Mouse (Mus musculus) urinary bladder, postnatal 36 days (tissue): ENCODE measurements around the gene Itpkb.
A peak's percentile ranks its signal among the peaks of the same experiment; 100 is the strongest.

Experiments
- DNase-seq, 2 experiments: peaks; one replicate each; pipeline ENCODE4 v3.0.0; 2022; ENCODE audit warnings: low spot score in 2 of 2, mixed read lengths in 1 of 2

Gene Itpkb

DNA sequence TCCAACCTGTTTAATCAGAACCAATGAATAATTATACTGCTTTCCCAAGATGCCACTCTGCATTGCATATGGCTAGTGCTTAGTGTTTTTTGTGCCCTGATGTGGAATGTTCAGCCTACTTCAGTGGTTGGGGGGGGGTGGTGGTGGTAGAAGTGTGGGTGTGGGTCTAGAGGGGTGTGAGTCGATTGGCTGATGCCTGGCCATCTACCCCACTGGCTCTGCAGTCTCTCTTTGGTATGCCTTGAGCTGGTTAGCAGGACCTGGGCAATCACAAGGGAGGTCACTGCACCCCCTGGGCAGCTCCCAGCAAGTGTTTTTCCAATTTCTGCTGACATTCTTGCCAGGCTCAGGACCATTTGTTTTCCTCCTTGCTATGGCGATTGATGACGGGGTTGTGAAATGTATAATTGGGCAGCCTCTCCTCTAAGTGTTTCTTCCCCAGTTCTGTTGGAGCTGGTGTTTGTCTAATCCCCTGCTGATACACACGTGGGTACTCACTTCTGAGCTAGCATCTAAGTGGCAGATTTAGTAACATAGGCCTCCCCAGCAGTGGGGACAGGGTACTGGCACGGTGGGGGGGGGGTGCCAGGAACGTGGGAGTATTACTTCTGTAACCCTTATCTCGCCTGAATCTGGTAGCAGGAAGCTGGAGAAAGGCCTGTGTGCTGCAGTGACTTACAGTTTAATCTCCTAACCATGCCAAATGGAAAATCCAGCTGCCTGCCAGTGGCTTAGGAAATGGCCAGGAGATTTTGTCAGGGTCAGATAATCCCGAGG lies 13.3 kb downstream of the Itpkb start:
- no peak for DNase-seq

DNA sequence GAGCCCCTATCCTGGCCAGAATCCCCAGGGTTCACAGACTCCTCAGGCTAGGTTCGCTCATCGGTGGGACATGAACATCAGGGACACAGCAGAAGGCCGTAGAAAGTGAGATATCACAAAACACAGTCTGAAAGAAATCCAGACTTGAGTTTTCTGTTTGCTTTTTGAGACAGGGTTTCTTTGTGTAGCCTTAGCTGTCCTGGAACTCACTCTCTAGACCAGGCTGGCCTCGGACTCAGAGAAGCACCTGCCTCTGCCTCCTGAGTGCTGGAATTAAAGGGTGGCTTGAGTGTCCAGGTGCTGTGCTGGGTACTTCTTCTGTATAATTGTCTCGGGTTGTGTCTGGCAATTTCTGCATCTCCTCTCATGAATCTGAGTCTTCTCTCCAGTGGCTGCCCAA lies 14.8 kb downstream of the Itpkb start:
- no peak for DNase-seq

DNA sequence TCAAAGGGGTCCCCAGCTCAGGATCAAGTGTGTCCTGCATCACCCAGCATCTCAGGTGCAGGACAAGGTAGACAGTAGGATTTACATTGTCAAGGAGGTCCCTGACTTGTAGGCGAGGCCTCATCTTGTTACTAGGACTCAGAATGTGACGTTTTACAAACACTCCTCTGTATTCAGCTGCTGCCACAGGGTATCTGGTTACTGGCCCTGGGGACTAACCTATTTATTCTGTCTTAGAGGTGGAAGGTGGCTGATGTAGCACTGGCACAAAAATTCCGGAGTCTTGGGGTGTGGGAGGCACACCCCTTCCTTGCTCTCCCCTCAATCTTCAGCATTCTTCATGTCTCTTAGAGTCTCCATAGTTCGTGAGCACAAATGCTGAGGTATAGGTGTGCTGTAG lies 16.8 kb downstream of the Itpkb start:
- DNase-seq: no peak

DNA sequence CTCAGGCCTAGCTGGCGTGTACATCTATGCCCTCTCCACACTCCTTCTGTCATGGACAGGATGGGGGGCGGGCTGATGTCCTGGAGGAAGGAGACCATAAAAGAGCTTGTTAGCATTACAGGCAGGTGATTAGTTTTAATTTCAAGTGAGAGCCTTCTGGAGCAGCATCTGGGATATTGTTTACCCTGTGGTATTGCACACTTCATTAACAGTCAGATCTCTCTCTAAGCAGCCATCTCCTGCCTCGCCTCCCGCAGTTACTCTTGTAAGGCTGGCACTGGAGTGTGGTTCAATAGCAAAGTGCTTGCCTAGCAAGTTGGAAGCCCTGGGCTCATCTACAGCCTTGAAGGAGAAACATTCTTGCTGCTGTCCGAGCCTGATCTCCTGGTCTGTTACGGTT lies 17.6 kb downstream of the Itpkb start:
- no peak for DNase-seq

DNA sequence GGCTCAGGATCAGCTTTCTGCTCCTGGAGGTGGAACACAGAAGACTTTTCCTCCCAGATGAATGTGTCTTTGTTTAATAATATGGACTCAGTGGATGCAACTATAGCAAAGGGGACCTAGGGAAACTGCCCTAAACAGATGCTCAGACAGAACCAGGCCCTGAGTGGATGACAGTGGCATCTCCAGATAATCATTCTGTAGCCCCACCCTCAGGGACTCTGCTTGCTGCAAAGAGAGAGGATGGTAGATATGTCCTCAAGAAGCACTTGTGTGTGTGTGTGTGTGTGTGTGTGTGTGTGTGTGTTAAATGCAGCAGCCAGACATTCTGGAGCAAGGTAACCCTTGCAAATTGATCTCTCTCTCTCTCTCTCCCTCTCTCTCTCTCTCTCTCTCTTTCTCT lies 18.8 kb downstream of the Itpkb start:
- no peak for DNase-seq

DNA sequence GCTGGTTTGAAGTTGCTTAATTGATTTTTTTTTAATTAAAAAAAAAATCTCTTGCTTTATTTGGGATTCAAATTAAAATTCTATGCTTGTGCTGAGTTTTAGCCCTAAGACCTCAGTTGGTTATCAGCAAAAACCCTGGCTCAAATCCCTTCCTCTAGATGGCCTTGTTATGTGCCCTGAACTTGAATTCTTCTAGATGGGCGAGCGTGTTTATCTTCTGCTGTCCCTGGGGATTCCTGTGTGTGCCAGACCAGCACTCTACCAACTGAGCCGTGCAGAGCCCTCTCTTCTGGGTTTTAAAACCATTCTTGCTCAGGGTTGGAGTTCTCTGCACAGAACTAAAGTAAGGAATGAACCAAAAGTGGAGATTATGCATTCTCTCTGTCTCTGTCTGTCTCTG lies 22.0 kb downstream of the Itpkb start:
- DNase-seq: no peak

DNA sequence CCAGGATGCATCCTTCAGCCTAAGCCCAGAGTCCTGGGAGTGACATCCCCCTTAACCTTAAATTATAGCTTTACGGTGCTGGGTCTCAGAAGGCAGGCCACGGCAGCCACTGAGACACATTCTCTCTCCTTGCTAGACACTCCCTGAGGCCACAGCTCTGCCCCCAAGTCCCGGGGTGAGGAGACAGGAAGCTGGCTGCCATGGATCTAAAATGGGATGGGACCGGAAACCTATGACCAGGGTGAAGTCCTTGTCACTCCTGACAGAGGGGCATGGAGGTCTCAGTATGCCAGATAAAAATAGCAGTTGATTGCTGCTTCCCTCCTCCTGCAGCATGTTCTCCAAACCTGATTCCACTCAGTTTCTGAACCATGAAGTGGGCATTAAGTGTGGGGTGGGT lies 23.8 kb downstream of the Itpkb start:
- DNase-seq: no peak

DNA sequence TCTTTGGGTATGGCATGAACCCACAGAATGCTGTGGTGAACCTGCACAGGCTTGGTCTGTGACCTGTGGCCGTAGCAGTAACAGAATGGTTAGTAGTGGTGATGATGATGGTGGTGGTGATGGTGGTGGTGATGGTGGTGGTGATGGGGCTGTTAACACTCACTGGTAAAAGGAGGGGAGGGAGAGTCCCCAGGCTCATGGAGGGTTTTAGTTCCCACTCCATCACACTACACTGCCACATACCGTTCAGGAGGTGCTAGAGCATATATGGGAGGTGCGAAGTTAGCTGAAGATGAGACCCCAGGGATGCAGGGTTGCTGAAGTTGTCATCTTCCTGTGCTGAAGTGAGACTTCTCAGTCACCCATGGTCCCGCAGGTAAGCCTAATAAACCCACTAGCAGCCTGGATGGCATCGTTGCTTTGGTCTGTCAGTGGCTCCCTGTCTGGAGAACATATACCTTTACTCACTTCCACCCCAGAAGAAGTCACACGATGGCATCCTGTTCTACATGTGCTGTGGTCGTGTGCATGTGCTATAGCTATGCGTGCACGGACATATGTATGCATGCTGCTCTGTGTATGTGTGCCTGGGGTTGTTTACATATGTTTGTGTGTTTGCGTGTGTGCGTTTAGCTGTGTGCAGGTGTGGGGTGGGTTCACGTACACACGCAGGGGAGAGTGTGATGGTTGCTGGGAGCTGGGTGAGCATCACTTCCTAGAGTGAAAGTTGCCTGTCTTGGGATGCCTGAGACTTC lies 24.9 kb downstream of the Itpkb start:
- no peak for DNase-seq

DNA sequence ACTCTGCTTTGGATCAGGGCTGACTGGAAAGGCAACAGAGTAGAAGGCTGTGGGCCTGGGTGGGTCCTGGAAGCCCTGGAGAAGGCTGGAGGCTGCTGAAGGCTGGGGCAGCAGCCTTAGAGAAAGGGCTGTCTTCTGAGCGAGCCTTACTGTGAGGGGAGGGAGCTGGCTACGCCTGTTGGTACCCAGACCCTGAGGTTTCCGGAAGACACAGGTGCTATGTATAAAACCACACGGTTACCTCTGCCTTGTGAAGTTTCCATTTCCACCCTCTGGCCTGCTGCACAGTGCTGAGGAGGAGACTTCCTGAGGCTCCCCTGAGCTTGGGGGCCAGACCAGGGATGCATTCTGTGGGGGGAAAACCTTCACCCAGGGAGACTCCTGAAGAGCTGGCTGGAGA lies 25.9 kb downstream of the Itpkb start:
- DNase-seq: no peak

DNA sequence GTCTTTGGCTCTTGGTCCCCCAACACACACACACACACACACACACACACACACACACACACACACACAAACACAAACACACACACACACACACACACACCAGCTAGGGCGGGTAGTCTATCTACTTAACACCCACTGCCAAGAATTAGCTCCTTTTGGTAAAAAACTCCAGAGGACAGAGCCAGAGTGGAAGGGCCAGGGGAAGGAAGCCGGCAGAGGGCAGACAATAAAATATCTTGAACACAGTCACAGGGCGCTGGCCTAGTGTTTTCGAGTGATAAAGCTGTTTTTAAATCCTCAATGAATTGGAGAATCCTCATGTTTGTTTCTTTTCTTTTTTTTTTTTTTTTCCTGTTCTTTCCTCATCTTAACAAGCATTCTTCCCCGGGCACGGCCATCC lies 26.6 kb downstream of the Itpkb start:
- DNase-seq: no peak

DNA sequence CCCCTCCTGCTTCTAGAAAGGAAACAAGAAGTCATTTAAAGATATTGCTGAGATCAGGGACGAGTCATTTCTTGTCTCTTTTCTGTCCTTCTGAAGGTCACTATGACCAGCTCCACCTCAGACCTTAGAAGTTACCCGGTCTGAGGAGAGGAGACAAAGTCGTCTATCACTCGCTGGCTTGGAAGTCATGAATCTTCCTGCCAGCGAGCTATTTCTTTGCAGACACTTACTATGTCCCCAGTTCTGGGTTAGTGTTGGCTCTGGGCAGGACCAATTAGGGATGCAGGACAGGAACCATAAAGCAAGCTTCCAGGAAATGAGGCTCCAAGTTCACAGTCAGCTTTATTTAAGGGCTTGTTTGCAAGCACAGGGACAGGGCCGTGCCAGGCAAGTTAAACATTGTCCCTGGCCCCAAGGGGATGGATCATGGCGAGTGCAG lies 27.6 kb downstream of the Itpkb start:
- DNase-seq: no peak

DNA sequence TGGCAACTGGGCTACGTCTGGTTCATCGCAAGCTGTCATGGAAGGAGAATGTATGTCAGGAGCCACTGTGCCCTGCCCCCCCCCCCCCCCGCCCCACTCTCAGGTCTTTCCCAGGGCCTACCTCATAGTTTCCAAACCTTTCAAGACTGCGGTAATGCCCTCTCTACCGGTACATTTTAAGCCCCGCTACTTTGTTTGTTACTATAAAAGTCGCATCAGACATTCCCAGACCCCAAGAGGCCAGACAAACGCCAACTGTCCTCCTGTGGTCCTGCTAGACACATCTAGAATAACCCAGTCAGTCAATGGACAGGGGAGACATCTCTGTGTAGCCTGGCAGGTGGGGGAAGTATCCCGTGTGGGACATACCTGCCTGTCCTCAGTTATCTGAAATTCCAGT lies 28.2 kb downstream of the Itpkb start:
- DNase-seq: no peak

DNA sequence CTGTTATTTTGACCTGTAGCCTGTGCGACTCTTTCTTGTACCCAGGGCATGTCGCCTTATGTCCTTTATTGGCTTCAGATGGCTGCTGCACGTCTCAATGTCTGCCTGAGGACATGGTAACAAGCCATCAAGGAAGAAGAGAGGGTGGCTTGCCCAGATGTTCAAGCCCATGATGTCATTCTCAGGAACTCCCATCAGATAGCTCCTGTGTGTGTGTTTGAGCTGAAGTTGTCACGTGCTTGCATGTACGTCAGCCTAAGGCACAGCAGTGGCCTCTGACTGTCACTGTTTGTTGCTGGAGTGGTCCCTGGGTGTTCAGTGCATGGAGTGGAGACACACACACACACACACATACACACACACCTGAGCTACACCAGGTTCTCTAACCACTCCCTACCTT lies 29.0 kb downstream of the Itpkb start:
- DNase-seq: no peak

DNA sequence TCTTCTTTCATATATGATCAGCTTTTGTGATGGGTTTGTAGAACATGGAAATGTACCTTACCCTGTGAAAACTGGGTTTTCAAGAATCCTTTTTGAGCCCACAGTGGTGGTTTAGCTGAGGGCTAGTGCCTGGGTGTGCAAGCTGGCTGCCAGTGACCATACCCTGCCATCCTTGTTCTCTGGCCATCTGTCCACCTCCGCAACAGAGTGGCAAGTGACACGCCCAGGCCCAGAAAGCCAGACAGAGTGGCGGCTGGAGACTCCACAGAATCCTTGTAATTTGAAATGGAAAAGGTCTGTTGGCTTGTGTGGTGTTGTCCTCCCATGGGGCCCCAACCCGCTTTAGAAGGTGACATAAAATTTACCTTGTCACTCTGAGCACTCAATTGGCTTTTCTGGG lies 31.9 kb downstream of the Itpkb start:
- no peak for DNase-seq

DNA sequence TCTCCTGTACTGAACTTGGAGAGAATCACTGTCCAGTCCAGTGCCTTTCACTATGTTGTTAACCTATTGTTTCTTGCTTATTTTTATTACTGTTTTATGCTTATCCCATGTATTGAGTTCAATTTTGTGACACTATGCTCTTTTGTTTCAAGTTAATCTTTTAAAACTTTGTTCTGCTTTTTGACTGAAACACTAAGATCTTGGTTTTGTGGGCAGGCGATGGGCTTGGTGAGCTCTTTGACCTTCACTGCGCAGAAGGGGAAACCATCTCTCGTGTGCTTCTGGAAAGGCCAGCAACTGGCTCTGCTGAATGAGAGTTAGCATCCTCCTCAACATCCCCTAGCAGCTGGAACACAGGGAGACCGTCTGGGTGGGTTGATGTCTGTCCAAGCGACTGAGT lies 32.6 kb downstream of the Itpkb start:
- no peak for DNase-seq

DNA sequence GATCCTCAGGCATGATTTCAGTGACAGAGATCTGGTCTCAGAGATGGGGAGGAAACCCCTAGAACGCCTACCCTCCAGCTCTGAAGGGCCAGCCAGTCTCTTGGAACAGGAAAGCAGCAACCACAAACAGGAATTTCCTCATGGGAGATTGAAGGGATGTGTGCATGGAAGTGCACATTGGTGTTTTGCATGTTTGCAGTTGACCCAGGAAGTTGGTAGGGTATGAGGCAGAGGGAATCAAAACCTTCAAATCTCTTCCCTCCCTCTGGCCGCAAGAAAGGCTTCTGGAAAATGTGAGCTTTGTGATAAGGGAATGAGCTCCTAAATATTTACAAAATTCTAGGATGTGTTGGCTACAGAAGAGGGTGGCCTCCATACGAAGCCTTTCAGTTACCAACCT lies 33.0 kb downstream of the Itpkb start:
- no peak for DNase-seq

DNA sequence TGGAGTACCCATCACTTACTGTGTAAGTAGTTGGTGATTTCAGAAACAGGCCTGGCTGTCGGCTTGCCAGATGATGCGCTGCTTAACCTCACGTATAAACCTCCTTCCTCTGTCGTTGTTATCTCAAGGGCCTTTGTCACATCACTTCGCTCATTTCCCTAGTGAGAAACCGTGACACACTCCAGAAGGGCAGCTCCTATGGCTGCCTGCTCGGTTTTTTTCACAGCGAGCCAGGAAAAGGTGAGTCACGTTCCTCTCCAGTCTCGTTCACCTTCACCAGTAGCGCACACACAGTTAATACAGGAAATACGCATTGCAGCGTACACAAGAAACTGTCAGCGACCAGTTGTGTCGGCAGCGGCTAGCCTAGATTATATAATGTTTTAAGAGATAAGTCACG lies 33.7 kb downstream of the Itpkb start:
- no peak for DNase-seq

DNA sequence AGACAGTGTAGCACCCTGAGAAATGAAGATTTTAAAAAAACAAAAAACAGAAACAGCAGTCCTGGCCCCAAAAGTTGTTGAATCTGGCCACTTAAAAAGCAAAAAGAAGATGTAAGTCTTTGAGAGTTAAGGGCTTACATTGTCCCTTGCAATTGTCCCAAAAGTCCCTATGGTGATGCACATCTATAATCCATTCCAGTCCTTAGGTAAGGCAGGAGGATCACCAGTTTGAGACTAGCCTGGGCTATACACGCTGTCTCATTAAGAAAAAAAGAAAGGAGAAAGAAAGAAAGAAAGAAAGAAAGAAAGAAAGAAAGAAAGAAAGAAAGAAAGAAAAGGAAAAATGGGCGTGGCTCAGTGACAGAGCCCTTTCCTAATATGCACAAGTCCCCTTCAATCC lies 34.4 kb downstream of the Itpkb start:
- no peak for DNase-seq

DNA sequence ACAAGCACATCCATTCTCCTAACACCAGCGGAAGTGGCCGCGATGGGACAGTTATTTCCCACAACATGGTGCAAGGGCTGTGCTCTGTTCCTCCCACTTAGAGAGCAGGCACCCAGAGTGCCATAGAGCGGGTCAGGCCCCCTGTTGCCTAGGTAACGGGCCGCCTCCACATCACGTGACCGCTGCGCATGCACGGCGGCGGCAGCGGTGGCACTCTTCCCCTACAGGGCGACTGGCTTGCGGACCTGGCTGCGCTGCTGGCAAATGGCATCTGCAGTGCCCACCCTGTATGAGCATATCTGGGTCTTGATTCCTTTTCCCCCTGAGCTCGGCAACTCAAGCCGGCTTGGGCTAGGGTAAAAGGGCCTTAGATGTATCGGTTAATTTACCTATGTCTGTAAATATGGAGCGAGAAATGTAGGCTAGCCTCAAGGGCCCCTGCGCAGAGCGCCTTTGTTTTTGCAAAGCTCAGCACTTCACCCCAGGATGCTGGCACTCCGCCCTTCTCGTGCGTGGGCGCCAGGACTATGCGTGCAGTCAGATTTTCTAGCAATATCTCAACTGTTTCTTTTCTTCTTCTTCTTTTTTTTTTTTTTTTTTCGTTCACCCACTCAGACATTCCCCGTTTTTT lies 35.0 kb downstream of the Itpkb start:
- DNase-seq: peak; percentile 66 to 88

DNA sequence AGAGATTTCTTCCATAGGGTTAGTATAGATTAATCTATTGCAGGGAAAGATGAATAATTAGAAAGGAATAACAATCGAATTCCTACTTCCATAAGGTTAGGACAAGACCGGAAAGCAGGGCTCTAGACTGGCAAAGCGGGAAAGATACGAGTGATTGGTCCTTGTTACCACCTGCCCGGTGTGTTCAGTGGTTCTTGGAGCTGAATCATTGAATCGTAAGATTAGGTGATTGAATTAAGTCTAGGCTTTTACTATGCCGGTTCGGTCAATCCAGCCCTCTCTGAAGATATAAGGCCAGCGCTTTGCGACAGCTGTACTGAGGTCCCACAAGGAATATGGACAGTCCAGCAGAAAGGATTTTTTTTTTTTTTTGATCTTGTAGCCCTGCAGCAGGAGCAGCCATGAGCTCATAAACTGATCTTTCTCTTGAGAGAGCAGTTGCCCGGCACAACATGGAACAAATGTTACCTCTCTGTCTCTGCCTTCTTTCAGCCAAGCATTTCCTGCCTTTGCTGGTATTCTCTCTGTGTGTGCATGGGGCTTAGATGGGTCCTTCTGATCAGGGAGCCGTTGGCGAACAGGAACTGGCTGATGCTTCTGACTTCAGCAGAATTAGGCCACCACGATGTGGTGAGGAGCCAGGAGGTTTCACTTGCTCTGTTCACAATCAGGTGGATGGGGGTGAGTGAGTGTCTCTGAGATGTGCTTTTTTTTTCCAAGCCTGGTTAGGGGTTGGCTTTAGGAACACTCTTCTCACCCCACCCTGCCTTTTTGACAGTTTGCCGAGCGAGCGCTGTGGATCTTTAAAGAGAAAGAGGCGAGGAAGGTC lies 35.9 kb downstream of the Itpkb start:
- DNase-seq: no peak

DNA sequence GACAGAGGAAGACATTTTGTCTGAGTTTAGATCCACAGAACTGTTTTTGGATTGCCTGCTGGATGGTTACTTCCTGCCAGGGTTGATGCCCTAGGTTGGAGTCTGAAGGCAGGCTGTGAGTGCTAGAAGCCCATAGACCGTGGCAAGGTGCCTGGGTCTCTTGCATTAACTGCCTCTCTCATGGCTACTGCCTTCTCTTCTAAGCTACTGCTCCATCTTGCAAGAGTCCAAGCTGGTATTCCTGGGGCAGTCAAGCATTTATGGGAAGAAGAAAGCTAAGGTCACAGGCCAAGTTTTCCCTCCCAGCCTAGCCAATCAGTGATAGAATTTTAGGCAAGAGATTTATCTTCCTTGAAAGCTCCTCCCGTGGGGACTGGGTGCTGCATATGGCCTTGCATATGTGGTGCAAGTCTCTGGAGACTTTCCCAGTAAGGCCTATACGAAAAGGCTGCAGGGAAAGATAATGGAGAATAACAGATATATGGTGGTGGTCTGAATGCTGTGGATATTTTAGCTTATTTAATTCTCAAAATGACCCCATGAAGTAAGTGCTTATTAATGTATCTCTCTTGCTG lies 36.8 kb downstream of the Itpkb start:
- no peak for DNase-seq

DNA sequence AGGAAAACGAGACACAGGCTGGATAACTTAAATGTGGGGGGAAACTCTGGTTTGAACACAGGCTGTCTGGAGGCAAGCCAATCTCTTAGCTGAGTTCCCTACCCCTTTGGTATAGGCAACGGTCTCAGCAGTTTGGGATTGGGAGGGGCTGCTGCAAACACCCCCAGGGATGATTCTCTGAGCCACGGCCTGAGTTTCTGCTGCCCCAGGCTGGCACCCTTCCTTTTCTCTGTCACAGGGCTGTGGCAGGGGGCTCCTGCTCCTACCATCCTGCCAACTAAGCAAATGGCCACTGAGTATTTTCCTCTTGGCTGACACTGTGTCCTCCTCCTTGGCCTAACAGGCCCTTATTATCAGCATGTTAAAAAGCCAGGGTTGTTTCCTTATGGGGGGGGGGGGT lies 37.3 kb downstream of the Itpkb start:
- DNase-seq: no peak
